Mouse (Mus musculus): Measurements from ENCODE around the gene H2-DMb2. TPM values are rescaled to one million over a fixed set of nuclear protein-coding genes. Genes with fewer than 3 reads are reported as not detected.

The H2-DMb2 gene
- polyA plus RNA-seq (2012; rRNA removed) (0.40 and 0.58 TPM in 2 replicates), polyA plus RNA-seq (2014; fragmentation: Nextera tagmentation; extraction: Ambion mirVana) (0.13 and 0.33 TPM in 2 replicates)

- ATAC-seq (ENCODE audit: insufficient read depth) = peak; percentile 42; the same call in 1 of the 2 replicates
- Histone ChIP-seq H3K9me3 (ENCODE audit: control insufficient read depth, low read length) (no peaks in the 10 kb centered on the region), H3K27me3 (ENCODE audit: control insufficient read depth, insufficient read depth, low read length) (peaks cover 19% of the 10 kb centered on the region), H3K4me3 (ENCODE audit: insufficient read depth in 1 of 2, low read depth in 2 of 2, low read length in 2 of 2) (no peak within 1 kb of the TSS), H3K27ac (no peak within 1 kb of the TSS), H3K9ac (replicated peaks) (no peak within 1 kb of the TSS), H3K36me3 (replicated peaks; ENCODE audit: control insufficient read depth, insufficient read depth, low read depth) (no peaks in the 10 kb centered on the region), H3K4me2 (ENCODE audit: low read depth) (no peak within 1 kb of the TSS), H3K4me1 (replicated peaks; ENCODE audit: control insufficient read depth in 2 of 2, insufficient read depth in 2 of 2, low read length in 1 of 2) (peaks cover 3 to 10% of the 10 kb centered on the region in 2 experiments; a peak in 3 of 4 replicates)
- no peak for TF ChIP-seq CTCF (IDR thresholded peaks at IDR 0.05; ENCODE audit: low read depth)
- no peak for TF ChIP-seq EP300 (IDR thresholded peaks at IDR 0.05; ENCODE audit: low read depth)
- no peak for DNase-seq (ENCODE audit: low read depth in 3 of 3, low spot score in 3 of 3)
- WGBS (ENCODE audit: insufficient replicate concordance) = 10% methylated on average over 7 of the region's 7 CpGs
Measured at GRCm38 (mm10) chr17:34143033-34143432, at the start of gene H2-DMb2. TSS of gene H2-DMb2 (plus strand) at chr17:34143307.

- H3K4me1 ChIP-seq (replicated peaks; ENCODE audit: control insufficient read depth in 2 of 2, insufficient read depth in 2 of 2, low read length in 1 of 2) = no peaks in the 10 kb centered on the region; a peak in 1 of 4 replicates
- ATAC-seq (ENCODE audit: insufficient read depth) (no peak), DNase-seq (ENCODE audit: low read depth in 3 of 3, low spot score in 3 of 3) (no peak)
- TF ChIP-seq CTCF (IDR thresholded peaks at IDR 0.05; ENCODE audit: low read depth) = no peak
- TF ChIP-seq EP300 (IDR thresholded peaks at IDR 0.05; ENCODE audit: low read depth) = no peak
- no peaks in the 10 kb centered on the region for H3K36me3 ChIP-seq (replicated peaks; ENCODE audit: control insufficient read depth, insufficient read depth, low read depth)
- no peak overlapping the region for H3K4me2 ChIP-seq (ENCODE audit: low read depth)
- H3K27me3 ChIP-seq (ENCODE audit: control insufficient read depth, insufficient read depth, low read length) = no peaks in the 10 kb centered on the region
- no peaks in the 10 kb centered on the region for H3K9me3 ChIP-seq (ENCODE audit: control insufficient read depth, low read length)
- 59% methylated on average over 27 of the region's 27 CpGs for WGBS (ENCODE audit: insufficient replicate concordance)
- no peak overlapping the region for H3K9ac ChIP-seq (replicated peaks)
- no peak overlapping the region for H3K4me3 ChIP-seq (ENCODE audit: insufficient read depth in 1 of 2, low read depth in 2 of 2, low read length in 2 of 2)
- H3K27ac ChIP-seq = no peak overlapping the region
Measured at GRCm38 (mm10) chr17:34094283-34095035, 48.6 kb upstream of the H2-DMb2 start.

- Histone ChIP-seq H3K4me2 (ENCODE audit: low read depth) (no peak overlapping the region), H3K4me3 (ENCODE audit: insufficient read depth in 1 of 2, low read depth in 2 of 2, low read length in 2 of 2) (no peak overlapping the region), H3K27ac (no peak overlapping the region), H3K27me3 (ENCODE audit: control insufficient read depth, insufficient read depth, low read length) (no peaks in the 10 kb centered on the region), H3K4me1 (replicated peaks; ENCODE audit: control insufficient read depth in 2 of 2, insufficient read depth in 2 of 2, low read length in 1 of 2) (no peaks in the 10 kb centered on the region; a peak in 1 of 4 replicates), H3K36me3 (replicated peaks; ENCODE audit: control insufficient read depth, insufficient read depth, low read depth) (no peaks in the 10 kb centered on the region), H3K9me3 (ENCODE audit: control insufficient read depth, low read length) (no peaks in the 10 kb centered on the region), H3K9ac (replicated peaks) (no peak overlapping the region)
- WGBS (ENCODE audit: insufficient replicate concordance) = 36% methylated on average over 3 of the region's 3 CpGs
- ATAC-seq (ENCODE audit: insufficient read depth) (no peak), DNase-seq (ENCODE audit: low read depth in 3 of 3, low spot score in 3 of 3) (no peak)
- TF ChIP-seq EP300 (IDR thresholded peaks at IDR 0.05; ENCODE audit: low read depth) = no peak
- TF ChIP-seq CTCF (IDR thresholded peaks at IDR 0.05; ENCODE audit: low read depth) = no peak
Measured at GRCm38 (mm10) chr17:34096497-34097010, 46.6 kb upstream of the H2-DMb2 start.

GRCm38 (mm10) chr17:34097272-34097671 lies 45.8 kb upstream of the H2-DMb2 start:
- TF ChIP-seq EP300 (IDR thresholded peaks at IDR 0.05; ENCODE audit: low read depth) (no peak), CTCF (IDR thresholded peaks at IDR 0.05; ENCODE audit: low read depth) (no peak)
- Histone ChIP-seq H3K4me3 (ENCODE audit: insufficient read depth in 1 of 2, low read depth in 2 of 2, low read length in 2 of 2) (no peak overlapping the region), H3K4me2 (ENCODE audit: low read depth) (no peak overlapping the region), H3K36me3 (replicated peaks; ENCODE audit: control insufficient read depth, insufficient read depth, low read depth) (no peaks in the 10 kb centered on the region), H3K27me3 (ENCODE audit: control insufficient read depth, insufficient read depth, low read length) (no peaks in the 10 kb centered on the region), H3K4me1 (replicated peaks; ENCODE audit: control insufficient read depth in 2 of 2, insufficient read depth in 2 of 2, low read length in 1 of 2) (no peaks in the 10 kb centered on the region; a peak in 1 of 4 replicates), H3K27ac (no peak overlapping the region), H3K9ac (replicated peaks) (no peak overlapping the region), H3K9me3 (ENCODE audit: control insufficient read depth, low read length) (no peaks in the 10 kb centered on the region)
- WGBS (ENCODE audit: insufficient replicate concordance) = 43% methylated on average over 5 of the region's 5 CpGs
- ATAC-seq (ENCODE audit: insufficient read depth) = no peak
- DNase-seq (ENCODE audit: low read depth in 3 of 3, low spot score in 3 of 3) = no peak

GRCm38 (mm10) chr17:34098709-34099479 lies 44.2 kb upstream of the H2-DMb2 start:
- Histone ChIP-seq H3K4me1 (replicated peaks; ENCODE audit: control insufficient read depth in 2 of 2, insufficient read depth in 2 of 2, low read length in 1 of 2) (no peaks in the 10 kb centered on the region), H3K4me3 (ENCODE audit: insufficient read depth in 1 of 2, low read depth in 2 of 2, low read length in 2 of 2) (no peak overlapping the region), H3K4me2 (ENCODE audit: low read depth) (no peak overlapping the region), H3K9me3 (ENCODE audit: control insufficient read depth, low read length) (no peaks in the 10 kb centered on the region), H3K36me3 (replicated peaks; ENCODE audit: control insufficient read depth, insufficient read depth, low read depth) (no peaks in the 10 kb centered on the region), H3K27me3 (ENCODE audit: control insufficient read depth, insufficient read depth, low read length) (no peaks in the 10 kb centered on the region), H3K27ac (no peak overlapping the region), H3K9ac (replicated peaks) (no peak overlapping the region)
- ATAC-seq (ENCODE audit: insufficient read depth) = no peak
- no peak for TF ChIP-seq EP300 (IDR thresholded peaks at IDR 0.05; ENCODE audit: low read depth)
- TF ChIP-seq CTCF (IDR thresholded peaks at IDR 0.05; ENCODE audit: low read depth) = no peak
- 27% methylated on average over 10 of the region's 10 CpGs for WGBS (ENCODE audit: insufficient replicate concordance)
- DNase-seq (ENCODE audit: low read depth in 3 of 3, low spot score in 3 of 3) = no peak
